Comparison of ENCODE assay signal across 23 mouse cellular contexts in the genomic region with DNA sequence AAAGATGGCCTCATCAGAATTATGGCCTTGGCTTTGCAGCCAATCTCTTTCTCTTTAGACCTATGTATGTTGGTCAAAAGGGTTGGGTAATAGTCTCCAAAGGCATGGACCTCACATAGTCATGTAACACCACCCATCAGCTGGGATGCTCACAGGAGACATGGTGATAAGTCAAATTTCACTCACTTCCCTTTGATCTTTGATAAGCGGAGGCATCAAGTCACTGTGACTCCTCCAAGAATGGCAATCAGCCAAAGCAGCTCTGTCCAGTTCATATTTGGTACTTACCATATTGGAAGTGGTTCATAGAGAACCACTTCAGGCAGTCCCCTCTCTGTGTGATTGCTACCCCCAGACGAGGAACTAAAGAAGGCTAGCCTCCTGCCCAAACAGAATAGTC. TPM values are rescaled to one million over a fixed set of nuclear protein-coding genes. Genes with fewer than 3 reads are reported as not detected.
"Had no signal": no experiment of that assay in that cellular context is flagged by ENCODE, and none has a peak within 500 bp of the region (broad histone marks: within the 10 kb centered on the region; RNA-seq: fewer than 3 reads in every experiment).

No protein-coding gene starts in this region.

- ATAC-seq: midbrain, embryonic 16.5 days had no signal

- DNase-seq: lung, adult 18-20 months; lung, embryonic 14.5 days; lung, postnatal 10 days; lung, postnatal 4 days; midbrain, embryonic 14.5 days; retina, postnatal 1 day; right cerebral cortex, adult 18-20 months; right cerebral cortex, postnatal 25 days; right cerebral cortex, postnatal 4 days; thymus, adult 2 months; thymus, postnatal 25 days; thymus, postnatal 4 days had no signal

- H3K9ac ChIP-seq: lung, embryonic 14.5 days; midbrain, embryonic 12.5 days; neural tube, embryonic 13.5 days; neural tube, embryonic 15.5 days; stomach, embryonic 15.5 days had no signal

- H3K4me2 ChIP-seq: lung, embryonic 14.5 days; midbrain, embryonic 12.5 days; neural tube, embryonic 13.5 days; neural tube, embryonic 15.5 days; stomach, embryonic 15.5 days had no signal

- H3K27me3 ChIP-seq: midbrain, embryonic 12.5 days; neural tube, embryonic 13.5 days; neural tube, embryonic 15.5 days; stomach, embryonic 15.5 days had no signal

- H3K36me3 ChIP-seq: midbrain, embryonic 10.5 days; midbrain, embryonic 12.5 days; neural tube, embryonic 13.5 days; neural tube, embryonic 15.5 days; stomach, embryonic 15.5 days had no signal

- H3K4me1 ChIP-seq: midbrain, embryonic 10.5 days; midbrain, embryonic 12.5 days; neural tube, embryonic 13.5 days; neural tube, embryonic 15.5 days; stomach, embryonic 15.5 days had no signal

- H3K27ac ChIP-seq: midbrain, embryonic 10.5 days; midbrain, embryonic 12.5 days; neural tube, embryonic 13.5 days; neural tube, embryonic 15.5 days; stomach, embryonic 15.5 days; stomach, postnatal 0 days had no signal

- H3K9me3 ChIP-seq: midbrain, embryonic 10.5 days; midbrain, embryonic 12.5 days; neural tube, embryonic 13.5 days; neural tube, embryonic 15.5 days; stomach, embryonic 15.5 days had no signal

- H3K4me3 ChIP-seq: midbrain, embryonic 10.5 days; midbrain, embryonic 12.5 days; myocyte; neural tube, embryonic 13.5 days; neural tube, embryonic 15.5 days; stomach, embryonic 15.5 days had no signal

RNA-seq across cellular contexts. Expression of a gene that starts 12.0 kb away (rescaled TPM):
- polyA plus RNA-seq: midbrain, embryonic 10.5 days; neural tube, embryonic 11.5 days had no signal

RNA-seq across cellular contexts. Expression of a gene that starts 39.9 kb away (rescaled TPM):
- polyA plus RNA-seq: lung, embryonic 14.5 days; lung, embryonic 16.5 days; midbrain, embryonic 10.5 days; midbrain, embryonic 12.5 days; midbrain, embryonic 14.5 days; midbrain, embryonic 16.5 days; myocyte; neural tube, embryonic 11.5 days; neural tube, embryonic 13.5 days; neural tube, embryonic 15.5 days; spleen, adult 2 months had no signal
